Mouse (Mus musculus) cerebellum, adult 2 months (tissue): ENCODE data around the gene Kcnh8.

Experiments
- CTCF ChIP-seq: fragments of 200-500 bp; IDR thresholded peaks from 2 replicates; pipeline ENCODE4 v1.5.1; 2011; ENCODE audit warnings: low read depth, mild to moderate bottlenecking, control low read depth, low read length, moderate library complexity, borderline replicate concordance; ENCODE audit not compliant: insufficient read depth
- POLR2A ChIP-seq: fragments of 200-500 bp; IDR thresholded peaks from 2 replicates; pipeline ENCODE4 v1.6.1; 2011; ENCODE audit warnings: low read length, control low read depth, borderline replicate concordance; ENCODE audit not compliant: insufficient read depth

GRCm38 (mm10) chr17:52804463-52804862 lies 202.0 kb downstream of the Kcnh8 start:
- TF ChIP-seq POLR2A (no peak), CTCF (no peak)
